Mouse (Mus musculus): ENCODE measurements around the gene Neurl1b. TPM values are rescaled to one million over a fixed set of nuclear protein-coding genes. Genes with fewer than 3 reads are reported as not detected.

Neurl1b gene
- polyA plus RNA-seq, 1 experiment from 2014 or later, result 1.9 TPM

DNA sequence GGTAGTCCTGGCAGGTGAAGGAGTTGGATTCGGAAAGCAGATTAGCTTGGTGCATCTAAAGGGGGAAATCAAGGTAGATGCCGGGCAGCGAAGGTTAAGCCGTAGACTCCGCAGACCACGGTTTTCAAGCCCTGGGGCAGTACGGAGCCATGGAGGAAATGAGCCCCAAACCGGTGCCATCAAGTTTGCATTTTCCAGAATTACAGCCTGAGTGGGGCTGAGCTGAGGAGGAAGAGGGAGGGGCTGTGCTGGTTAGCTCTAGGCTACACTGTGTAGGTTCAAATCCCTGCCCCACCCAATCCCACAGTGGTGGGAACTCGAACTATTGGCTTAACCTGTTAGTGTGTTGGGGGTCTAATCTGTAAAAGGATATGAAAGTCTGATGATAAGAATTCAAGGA, 49.9 kb downstream of the Neurl1b start:
- Histone ChIP-seq H3K4me3 (ENCODE audit: low read depth, low read length) (no peak overlapping the region), H3K9ac (no peak overlapping the region), H3K4me1 (ENCODE audit: insufficient read depth) (no peaks in the 10 kb centered on the region), H3K4me2 (no peak overlapping the region), H3K36me3 (ENCODE audit: insufficient read depth) (no peaks in the 10 kb centered on the region), H3K9me3 (ENCODE audit: low read depth, low read length) (no peaks in the 10 kb centered on the region), H3K27ac (ENCODE audit: low read depth) (peak overlapping the region; percentile 42; the same call in 1 of the 2 replicates), H3K27me3 (ENCODE audit: insufficient read depth, low read length) (no peaks in the 10 kb centered on the region)
- no peak for TF ChIP-seq CTCF (IDR thresholded peaks at IDR 0.05; ENCODE audit: low read depth)
- WGBS, result 76% methylated on average over 9 of the region's 9 CpGs
- no peak for ATAC-seq (ENCODE audit: insufficient read depth)
- DNase-seq, result no peak

GRCm38 (mm10) chr17:26464972-26465371, 50.3 kb downstream of the Neurl1b start:
- no peaks in the 10 kb centered on the region for H3K4me1 ChIP-seq (ENCODE audit: insufficient read depth)
- no peak overlapping the region; the same call in 1 of the 2 replicates for H3K9ac ChIP-seq
- H3K27me3 ChIP-seq (ENCODE audit: insufficient read depth, low read length), result no peaks in the 10 kb centered on the region
- peak overlapping the region; percentile 42; the same call in 1 of the 2 replicates for H3K27ac ChIP-seq (ENCODE audit: low read depth)
- H3K9me3 ChIP-seq (ENCODE audit: low read depth, low read length), result no peaks in the 10 kb centered on the region
- H3K4me2 ChIP-seq, result no peak overlapping the region
- no peak for TF ChIP-seq CTCF (IDR thresholded peaks at IDR 0.05; ENCODE audit: low read depth)
- no peak overlapping the region for H3K4me3 ChIP-seq (ENCODE audit: low read depth, low read length)
- 58% methylated on average over 7 of the region's 7 CpGs for WGBS
- DNase-seq, result peak; percentile 59
- ATAC-seq (ENCODE audit: insufficient read depth), result 0 out of 2 replicates have a peak, but pooled peaks have one; percentile 18
- no peaks in the 10 kb centered on the region for H3K36me3 ChIP-seq (ENCODE audit: insufficient read depth)

- Histone ChIP-seq H3K27ac (ENCODE audit: low read depth) (no peak overlapping the region), H3K27me3 (ENCODE audit: insufficient read depth, low read length) (no peaks in the 10 kb centered on the region), H3K9me3 (ENCODE audit: low read depth, low read length) (no peaks in the 10 kb centered on the region), H3K4me2 (peak overlapping the region; percentile 31), H3K4me3 (ENCODE audit: low read depth, low read length) (no peak overlapping the region), H3K9ac (no peak overlapping the region), H3K36me3 (ENCODE audit: insufficient read depth) (no peaks in the 10 kb centered on the region), H3K4me1 (ENCODE audit: insufficient read depth) (no peaks in the 10 kb centered on the region)
- peak; percentile 90 for TF ChIP-seq CTCF (IDR thresholded peaks at IDR 0.05; ENCODE audit: low read depth)
- ATAC-seq (ENCODE audit: insufficient read depth) (peak; percentile 72), DNase-seq (peak; percentile 92)
- 4% methylated on average over 4 of the region's 4 CpGs for WGBS
Measured at GRCm38 (mm10) chr17:26466741-26467150, 52.1 kb downstream of the Neurl1b start.

DNA sequence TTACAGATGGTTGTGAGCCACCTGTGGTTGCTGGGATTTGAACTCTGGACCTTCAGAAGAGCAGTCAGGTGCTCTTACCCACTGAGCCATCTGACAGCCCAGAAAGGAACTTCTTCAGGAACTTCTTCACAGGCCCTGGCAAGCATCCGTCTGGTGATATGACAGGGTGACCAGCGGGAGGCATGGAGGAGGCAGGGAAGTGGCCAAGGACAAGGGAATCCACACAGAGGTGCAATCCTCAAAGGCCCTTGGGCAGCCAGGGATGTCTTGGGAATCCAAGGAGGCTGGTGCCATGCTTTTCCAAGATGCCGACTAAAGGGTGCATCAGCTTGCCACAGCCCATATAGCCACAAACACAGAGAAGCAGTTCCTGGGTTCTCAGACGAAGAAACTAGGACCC, 53.0 kb downstream of the Neurl1b start:
- Histone ChIP-seq H3K4me3 (ENCODE audit: low read depth, low read length) (no peak overlapping the region), H3K27me3 (ENCODE audit: insufficient read depth, low read length) (no peaks in the 10 kb centered on the region), H3K27ac (ENCODE audit: low read depth) (no peak overlapping the region), H3K9ac (no peak overlapping the region), H3K4me2 (no peak overlapping the region), H3K36me3 (ENCODE audit: insufficient read depth) (no peaks in the 10 kb centered on the region), H3K4me1 (ENCODE audit: insufficient read depth) (no peaks in the 10 kb centered on the region), H3K9me3 (ENCODE audit: low read depth, low read length) (no peaks in the 10 kb centered on the region)
- ATAC-seq (ENCODE audit: insufficient read depth) (no peak), DNase-seq (no peak)
- no peak for TF ChIP-seq CTCF (IDR thresholded peaks at IDR 0.05; ENCODE audit: low read depth)
- 63% methylated on average over 4 of the region's 4 CpGs for WGBS

DNA sequence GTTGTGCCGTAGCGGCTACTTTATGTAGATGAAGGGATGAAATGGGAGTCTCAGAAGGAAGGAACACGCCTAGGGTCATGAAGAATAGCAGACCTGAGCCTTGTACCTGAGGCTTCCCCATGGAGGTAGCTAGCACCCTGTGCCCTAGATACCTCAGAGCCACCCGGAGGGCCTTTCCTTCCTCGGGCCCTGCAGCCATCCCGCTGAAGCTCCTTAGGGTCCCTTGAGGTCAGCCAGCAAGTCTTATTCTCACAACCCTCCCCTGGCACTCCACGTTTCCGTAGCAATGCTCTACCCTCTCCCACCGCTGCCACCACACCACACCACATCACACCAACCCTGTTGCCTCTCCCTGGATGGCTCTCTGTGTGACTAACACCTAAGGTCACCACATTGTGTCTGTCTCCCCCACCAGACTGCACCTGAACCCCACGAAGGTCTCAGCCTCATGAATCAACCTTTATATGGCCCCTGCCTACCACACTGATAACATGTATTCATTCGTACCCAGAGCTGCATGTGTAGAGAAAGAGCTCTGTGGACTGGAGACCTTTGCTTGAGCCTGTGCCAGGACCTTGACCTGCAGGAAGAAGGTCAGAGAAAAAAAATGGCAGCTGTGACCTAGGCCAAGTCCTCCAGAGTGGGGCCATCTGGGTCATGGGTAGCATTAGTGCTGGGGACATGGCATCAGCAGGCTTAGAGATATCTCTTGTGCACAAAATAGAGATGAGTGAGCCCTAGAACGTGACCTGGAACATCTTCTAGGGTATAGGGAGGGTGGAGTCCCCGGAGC, 53.7 kb downstream of the Neurl1b start:
- no peaks in the 10 kb centered on the region for H3K36me3 ChIP-seq (ENCODE audit: insufficient read depth)
- no peak overlapping the region for H3K4me2 ChIP-seq
- no peak overlapping the region for H3K9ac ChIP-seq
- H3K4me3 ChIP-seq (ENCODE audit: low read depth, low read length), result no peak overlapping the region
- no peak for TF ChIP-seq CTCF (IDR thresholded peaks at IDR 0.05; ENCODE audit: low read depth)
- H3K4me1 ChIP-seq (ENCODE audit: insufficient read depth), result no peaks in the 10 kb centered on the region
- no peak for DNase-seq
- no peaks in the 10 kb centered on the region for H3K9me3 ChIP-seq (ENCODE audit: low read depth, low read length)
- no peak overlapping the region for H3K27ac ChIP-seq (ENCODE audit: low read depth)
- ATAC-seq (ENCODE audit: insufficient read depth), result no peak
- WGBS, result 74% methylated on average over 13 of the region's 13 CpGs
- no peaks in the 10 kb centered on the region for H3K27me3 ChIP-seq (ENCODE audit: insufficient read depth, low read length)

GRCm38 (mm10) chr17:26476871-26477270, 62.2 kb downstream of the Neurl1b start:
- no peak overlapping the region for H3K27ac ChIP-seq (ENCODE audit: low read depth)
- no peak for DNase-seq

GRCm38 (mm10) chr17:26478672-26479071, 64.0 kb downstream of the Neurl1b start:
- H3K4me3 ChIP-seq (ENCODE audit: low read depth, low read length), result no peak overlapping the region
- H3K4me1 ChIP-seq (ENCODE audit: insufficient read depth), result no peaks in the 10 kb centered on the region
- 63% methylated on average over 4 of the region's 4 CpGs for WGBS
- H3K9ac ChIP-seq, result no peak overlapping the region
- no peak for TF ChIP-seq CTCF (IDR thresholded peaks at IDR 0.05; ENCODE audit: low read depth)
- no peak for DNase-seq
- ATAC-seq (ENCODE audit: insufficient read depth), result no peak
- no peaks in the 10 kb centered on the region for H3K27me3 ChIP-seq (ENCODE audit: insufficient read depth, low read length)
- H3K4me2 ChIP-seq, result no peak overlapping the region
- H3K9me3 ChIP-seq (ENCODE audit: low read depth, low read length), result no peaks in the 10 kb centered on the region
- H3K36me3 ChIP-seq (ENCODE audit: insufficient read depth), result no peaks in the 10 kb centered on the region
- H3K27ac ChIP-seq (ENCODE audit: low read depth), result no peak overlapping the region

More at GRCm38 (mm10) chr17:26476871-26477270, 62.2 kb downstream of the Neurl1b start:
- no peaks in the 10 kb centered on the region for H3K36me3 ChIP-seq (ENCODE audit: insufficient read depth)
- no peak for ATAC-seq (ENCODE audit: insufficient read depth)
- H3K27me3 ChIP-seq (ENCODE audit: insufficient read depth, low read length), result no peaks in the 10 kb centered on the region
- H3K4me3 ChIP-seq (ENCODE audit: low read depth, low read length), result no peak overlapping the region
- H3K9ac ChIP-seq, result no peak overlapping the region
- no peaks in the 10 kb centered on the region for H3K4me1 ChIP-seq (ENCODE audit: insufficient read depth)
- no peak for TF ChIP-seq CTCF (IDR thresholded peaks at IDR 0.05; ENCODE audit: low read depth)
- H3K9me3 ChIP-seq (ENCODE audit: low read depth, low read length), result no peaks in the 10 kb centered on the region
- no peak overlapping the region for H3K4me2 ChIP-seq
- WGBS, result 51% methylated on average over 6 of the region's 6 CpGs
